Comparison of ENCODE assay signal across 11 mouse cellular contexts in genomic region chr6:100527972-100528371, GRCm38 (mm10).
DNase-seq lines count a peak whose midpoint lies in the region; ATAC-seq and TF ChIP-seq lines count a peak whose summit lies in the region.
"Had no signal": no experiment of that assay in that cellular context is flagged by ENCODE, and none has a peak within 500 bp of the region (broad histone marks: within the 10 kb centered on the region; RNA-seq: fewer than 3 reads in every experiment).

No protein-coding gene starts in this region.

- H3K4me3 ChIP-seq in liver, postnatal 0 days (ENCODE audit: low read depth, low read length) = no peak overlapping the region
- H3K4me3 ChIP-seq in liver, embryonic 12.5 days = no peak overlapping the region
- no peak overlapping the region for H3K4me3 ChIP-seq in MEL (ENCODE audit: control insufficient read depth in 1 of 2, insufficient read depth in 1 of 2, low read depth in 2 of 2, low read length in 2 of 2)
- H3K4me3 ChIP-seq in small intestine, adult 2 months (ENCODE audit: low read depth, low read length) = no peak overlapping the region
- H3K4me3 ChIP-seq: forebrain, embryonic 15.5 days; heart, embryonic 15.5 days had no signal

- peak; percentile 60 for TF ChIP-seq CTCF in liver, postnatal 0 days (IDR thresholded peaks at IDR 0.05; ENCODE audit: low read depth)
- peak; percentile 45 to 74 (median 61) for TF ChIP-seq CTCF in MEL (IDR thresholded peaks at IDR 0.05 in 2 of 3, conservative IDR thresholded peaks at IDR 0.05 in 1 of 3; ENCODE audit: control insufficient read depth in 1 of 3, insufficient read depth in 1 of 3, low read depth in 2 of 3, low read length in 3 of 3, poor library complexity in 1 of 3, severe bottlenecking in 1 of 3)
- peak; percentile 53; the same call in 1 of the 2 replicates for TF ChIP-seq CTCF in small intestine, adult 2 months (IDR thresholded peaks at IDR 0.05; ENCODE audit: extremely low read depth, insufficient read length, insufficient replicate concordance, low read depth, low read length)

- peaks cover 7% of the 10 kb centered on the region for H3K4me1 ChIP-seq in liver, postnatal 0 days (ENCODE audit: insufficient read depth)
- H3K4me1 ChIP-seq in liver, embryonic 12.5 days = peaks cover 9% of the 10 kb centered on the region; the same call in 1 of the 2 replicates
- H3K4me1 ChIP-seq in MEL (ENCODE audit: control insufficient read depth in 1 of 2, insufficient read depth in 2 of 2, low read length in 2 of 2) = no peaks in the 10 kb centered on the region; a peak in 1 of 4 replicates
- H3K4me1 ChIP-seq in small intestine, adult 2 months (ENCODE audit: control insufficient read depth, insufficient read depth, insufficient read length, low read length) = 0 out of 2 replicates have a peak, but pooled peaks cover 7% of the 10 kb centered on the region

- TF ChIP-seq POLR2A in MEL (IDR thresholded peaks at IDR 0.05; ENCODE audit: control insufficient read depth in 1 of 2, insufficient read depth in 1 of 2, low read depth in 1 of 2, low read length in 2 of 2, poor library complexity in 1 of 2) = no peak
- TF ChIP-seq POLR2A in small intestine, adult 2 months (IDR thresholded peaks at IDR 0.05; ENCODE audit: low read depth, low read length) = no peak

- TF ChIP-seq EP300 in liver, postnatal 0 days (IDR thresholded peaks at IDR 0.05; ENCODE audit: low read depth) = no peak
- TF ChIP-seq EP300 in MEL (IDR thresholded peaks at IDR 0.05; ENCODE audit: low read depth in 1 of 2, low read length in 2 of 2) = no peak

- H3K27me3 ChIP-seq in liver, postnatal 0 days (ENCODE audit: insufficient read depth, low read length) = no peaks in the 10 kb centered on the region
- H3K27me3 ChIP-seq in liver, embryonic 12.5 days (replicated peaks) = peaks cover 20% of the 10 kb centered on the region
- H3K27me3 ChIP-seq in MEL (ENCODE audit: control insufficient read depth in 1 of 2, insufficient read depth in 2 of 2, low read length in 2 of 2) = no peaks in the 10 kb centered on the region; a peak in 1 of 4 replicates
- no peaks in the 10 kb centered on the region for H3K27me3 ChIP-seq in small intestine, adult 2 months (ENCODE audit: control insufficient read depth, insufficient read depth, low read length)
- H3K27me3 ChIP-seq: forebrain, embryonic 15.5 days; heart, embryonic 15.5 days had no signal

- ATAC-seq in liver, postnatal 0 days = no peak
- no peak for ATAC-seq in liver, embryonic 12.5 days
- ATAC-seq: forebrain, embryonic 15.5 days had no signal

- 81% methylated on average over 5 of the region's 5 CpGs for WGBS in liver, postnatal 0 days (ENCODE audit: insufficient replicate concordance)
- 63% methylated on average over 5 of the region's 5 CpGs for WGBS in liver, embryonic 12.5 days (ENCODE audit: insufficient replicate concordance)
- WGBS in small intestine, adult 2 months = 88% methylated on average over 5 of the region's 5 CpGs

- no peak overlapping the region for H3K27ac ChIP-seq in liver, postnatal 0 days (ENCODE audit: low read depth)
- no peak overlapping the region for H3K27ac ChIP-seq in liver, embryonic 12.5 days
- no peak overlapping the region for H3K27ac ChIP-seq in MEL (ENCODE audit: control insufficient read depth, low read depth, low read length)
- H3K27ac ChIP-seq in small intestine, adult 2 months (ENCODE audit: insufficient read depth, low read depth, low read length) = no peak overlapping the region
- H3K27ac ChIP-seq: forebrain, embryonic 15.5 days; heart, embryonic 15.5 days had no signal

- no peaks in the 10 kb centered on the region for H3K79me2 ChIP-seq in MEL (ENCODE audit: control insufficient read depth, insufficient read depth, low read length, poor library complexity)

- no peaks in the 10 kb centered on the region for H3K36me3 ChIP-seq in liver, postnatal 0 days (replicated peaks; ENCODE audit: insufficient read depth, low read length)
- no peaks in the 10 kb centered on the region for H3K36me3 ChIP-seq in liver, embryonic 12.5 days
- peaks cover 0 to 2% of the 10 kb centered on the region in 2 experiments; a peak in 1 of 4 replicates for H3K36me3 ChIP-seq in MEL (ENCODE audit: control insufficient read depth in 1 of 2, insufficient read depth in 2 of 2, low read length in 2 of 2)
- H3K36me3 ChIP-seq in small intestine, adult 2 months (ENCODE audit: control insufficient read depth, insufficient read depth, low read length) = no peaks in the 10 kb centered on the region
- H3K36me3 ChIP-seq: forebrain, embryonic 15.5 days; heart, embryonic 15.5 days had no signal

- no peaks in the 10 kb centered on the region for H3K9me3 ChIP-seq in liver, postnatal 0 days (ENCODE audit: low read length)
- H3K9me3 ChIP-seq in liver, embryonic 12.5 days (replicated peaks) = no peaks in the 10 kb centered on the region
- no peaks in the 10 kb centered on the region for H3K9me3 ChIP-seq in MEL (replicated peaks; ENCODE audit: insufficient read depth, low read length)
- H3K9me3 ChIP-seq: forebrain, embryonic 15.5 days; heart, embryonic 15.5 days had no signal

- peak; percentile 38 to 44 for DNase-seq in cerebellum, postnatal 14 days
- no peak for DNase-seq in cerebellum, adult 18-20 months
- DNase-seq in liver, postnatal 0 days = peak; percentile 33
- DNase-seq in MEL (ENCODE audit: low read depth, low spot score) = peak; percentile 42
- no peak for DNase-seq in gastrocnemius, postnatal 25 days
- DNase-seq in heart, adult 11 months = no peak
- DNase-seq: cerebellum, adult 9-11 months had no signal

- peak; percentile 76 for TF ChIP-seq RAD21 in MEL (IDR thresholded peaks at IDR 0.05; ENCODE audit: low read depth, low read length)

- no peak overlapping the region for H3K4me2 ChIP-seq in liver, postnatal 0 days (ENCODE audit: low read depth, low read length)
- H3K4me2 ChIP-seq in liver, embryonic 12.5 days = no peak overlapping the region
- H3K4me2 ChIP-seq: forebrain, embryonic 15.5 days; heart, embryonic 15.5 days had no signal

- H3K9ac ChIP-seq in liver, postnatal 0 days (replicated peaks) = no peak overlapping the region
- no peak overlapping the region for H3K9ac ChIP-seq in liver, embryonic 12.5 days
- no peak overlapping the region for H3K9ac ChIP-seq in MEL (ENCODE audit: control insufficient read depth, low read depth, low read length, poor library complexity, severe bottlenecking)
- H3K9ac ChIP-seq: forebrain, embryonic 15.5 days; heart, embryonic 15.5 days had no signal

TF ChIP-seq in MEL, 35 proteins besides CTCF, POLR2A, EP300 and RAD21:
- TF ChIP-seq SMC3 (IDR thresholded peaks at IDR 0.05; ENCODE audit: low read depth, low read length) (peak; percentile 77), CHD1 (IDR thresholded peaks at IDR 0.05; ENCODE audit: low read depth, low read length) (no peak), ZC3H11A (IDR thresholded peaks at IDR 0.05; ENCODE audit: low read depth, low read length) (peak; percentile 67)
TF ChIP-seq in MEL: peak in this region for 2.

Comparison
In these comparisons a context has a peak if more than half of its experiments do, and no peak if none do; other contexts are left out.
1. DNase-seq: peak in cerebellum, postnatal 14 days (2 of 2), liver, postnatal 0 days (single experiment) and MEL (single experiment); none in cerebellum, adult 18-20 months (0 of 2), gastrocnemius, postnatal 25 days (single experiment) and heart, adult 11 months (single experiment).
2. Peak in every context shown above with its lines, with median percentiles within 50 percentile points of each other: CTCF ChIP-seq.